ENCODE assay signal across 10 mouse cellular contexts in the genomic region with DNA sequence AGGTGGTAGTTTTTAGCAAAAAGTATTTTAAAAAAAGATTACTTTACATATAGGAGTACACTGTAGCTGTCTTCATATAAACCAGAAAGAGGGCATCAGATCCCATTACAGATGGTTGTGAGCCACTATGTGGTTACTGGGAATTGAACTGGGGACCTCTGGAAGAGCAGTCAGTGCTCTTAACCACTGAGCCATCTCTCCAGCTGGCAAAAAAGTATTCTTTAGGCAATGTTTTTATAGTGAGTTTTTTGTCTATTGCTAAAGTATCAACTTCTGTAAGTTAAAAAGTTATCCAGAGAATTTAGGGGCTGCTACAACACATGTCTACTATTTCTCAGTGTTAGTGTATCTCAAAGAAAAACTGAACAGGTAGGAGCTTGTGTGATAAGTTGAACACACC. TPM values are rescaled to one million over a fixed set of nuclear protein-coding genes. Genes with fewer than 3 reads are reported as not detected.
DNase-seq lines count a peak whose midpoint lies in the region; ATAC-seq and TF ChIP-seq lines count a peak whose summit lies in the region.
"Had no signal": no experiment of that assay in that cellular context is flagged by ENCODE, and none has a peak within 500 bp of the region (broad histone marks: within the 10 kb centered on the region; RNA-seq: fewer than 3 reads in every experiment).

No protein-coding gene starts in this region.

- H3K9me3 ChIP-seq in heart, postnatal 0 days (replicated peaks; ENCODE audit: control insufficient read depth, low read length): no peaks in the 10 kb centered on the region
- H3K9me3 ChIP-seq in forebrain, embryonic 12.5 days: no peaks in the 10 kb centered on the region
- H3K9me3 ChIP-seq in liver, embryonic 16.5 days (replicated peaks; ENCODE audit: control insufficient read depth, low read length): no peaks in the 10 kb centered on the region

- peak overlapping the region; percentile 69; the same call in 1 of the 2 replicates for H3K4me2 ChIP-seq in heart, postnatal 0 days (ENCODE audit: low read depth, low read length)
- H3K4me2 ChIP-seq in forebrain, embryonic 12.5 days: peak overlapping the region; percentile 61; the same call in 1 of the 2 replicates
- peak overlapping the region; percentile 87; the same call in 1 of the 2 replicates for H3K4me2 ChIP-seq in liver, embryonic 16.5 days (ENCODE audit: low read depth, low read length)

- TF ChIP-seq EP300 in heart, postnatal 0 days (IDR thresholded peaks at IDR 0.05; ENCODE audit: low read depth): no peak

- H3K27me3 ChIP-seq in heart, postnatal 0 days (ENCODE audit: control insufficient read depth, insufficient read depth, low read length): no peaks in the 10 kb centered on the region
- H3K27me3 ChIP-seq in forebrain, embryonic 12.5 days: no peaks in the 10 kb centered on the region
- no peaks in the 10 kb centered on the region for H3K27me3 ChIP-seq in liver, embryonic 16.5 days (ENCODE audit: control insufficient read depth, insufficient read depth, low read depth, low read length)

- no peaks in the 10 kb centered on the region; the same call in 1 of the 2 replicates for H3K4me1 ChIP-seq in heart, postnatal 0 days (ENCODE audit: control insufficient read depth, insufficient read depth)
- peaks cover 15% of the 10 kb centered on the region for H3K4me1 ChIP-seq in forebrain, embryonic 12.5 days
- peaks cover 13% of the 10 kb centered on the region for H3K4me1 ChIP-seq in liver, embryonic 16.5 days (ENCODE audit: control insufficient read depth, low read depth, low read length)

- H3K4me3 ChIP-seq in heart, postnatal 0 days (ENCODE audit: low read depth, low read length): no peak overlapping the region
- H3K4me3 ChIP-seq in forebrain, embryonic 12.5 days (replicated peaks): no peak overlapping the region
- H3K4me3 ChIP-seq in liver, embryonic 16.5 days (ENCODE audit: low read depth, low read length): peak overlapping the region; percentile 96

- DNase-seq in heart, postnatal 0 days (ENCODE audit: low spot score): no peak
- DNase-seq in heart, adult 9 months (ENCODE audit: low spot score in 2 of 2): no peak
- peak; percentile 20 for DNase-seq in CD4-positive helper T cell, adult 2 months (ENCODE audit: low read depth, low spot score)
- no peak for DNase-seq in frontal cortex, adult 2 months (ENCODE audit: extremely low spot score in 1 of 2, low spot score in 1 of 2)
- no peak for DNase-seq in layer of hippocampus, adult 8-10 months (ENCODE audit: low spot score in 2 of 2)
- DNase-seq: kidney, postnatal 14 days; thymus, postnatal 36 days had no signal

- peak overlapping the region; percentile 70; the same call in 1 of the 2 replicates for H3K27ac ChIP-seq in heart, postnatal 0 days (ENCODE audit: low read depth)
- H3K27ac ChIP-seq in forebrain, embryonic 12.5 days: no peak overlapping the region
- peak overlapping the region; percentile 90; the same call in 1 of the 2 replicates for H3K27ac ChIP-seq in liver, embryonic 16.5 days (ENCODE audit: low read length)

- peaks cover 25% of the 10 kb centered on the region for H3K36me3 ChIP-seq in heart, postnatal 0 days (replicated peaks; ENCODE audit: control insufficient read depth, insufficient read depth, low read length)
- peaks cover 30% of the 10 kb centered on the region for H3K36me3 ChIP-seq in forebrain, embryonic 12.5 days (replicated peaks)
- H3K36me3 ChIP-seq in liver, embryonic 16.5 days (ENCODE audit: control insufficient read depth, insufficient read depth): peaks cover 30% of the 10 kb centered on the region

- TF ChIP-seq CTCF in heart, postnatal 0 days (IDR thresholded peaks at IDR 0.05; ENCODE audit: low read depth): no peak

- ATAC-seq in heart, postnatal 0 days (ENCODE audit: insufficient read depth, low read depth): no peak
- ATAC-seq in forebrain, embryonic 12.5 days (ENCODE audit: low FRiP score): no peak
- ATAC-seq in liver, embryonic 16.5 days (ENCODE audit: low read depth): no peak
- ATAC-seq in CD4-positive, CD25-positive, alpha-beta regulatory T cell, adult 4 months: no peak

- no peak overlapping the region for H3K9ac ChIP-seq in heart, postnatal 0 days (replicated peaks; ENCODE audit: low read depth, low read length)
- H3K9ac ChIP-seq in forebrain, embryonic 12.5 days: no peak overlapping the region
- H3K9ac ChIP-seq in liver, embryonic 16.5 days (ENCODE audit: low read depth, low read length): no peak overlapping the region

RNA-seq across cellular contexts. Expression of a gene that starts 1.0 kb away (rescaled TPM):
- 1.8 and 1.9 TPM in 2 replicates for total RNA-seq in heart, postnatal 0 days (2014; rRNA removed; ENCODE audit: low replicate concordance)
- 2.8 TPM in 2 replicates for polyA plus RNA-seq in heart, postnatal 0 days (2015; fragmentation: Nextera tagmentation; extraction: Ambion mirVana)
- polyA plus RNA-seq in forebrain, embryonic 12.5 days (2016; fragmentation: Nextera tagmentation; extraction: Ambion mirVana): 16.1 and 17.0 TPM in 2 replicates
- polyA plus RNA-seq in liver, embryonic 16.5 days (2015; fragmentation: Nextera tagmentation; extraction: Ambion mirVana): 2.5 and 2.7 TPM in 2 replicates
- 1 to 10 TPM; 2.7 to 4.4 TPM for polyA plus RNA-seq in CD4-positive, CD25-positive, alpha-beta regulatory T cell, adult 4 months (2017; shearing (Covaris generic))
- polyA plus RNA-seq in frontal cortex, adult 2 months (2012; rRNA removed): 2.9 and 3.5 TPM in 2 replicates
- total RNA-seq in layer of hippocampus, adult 8-10 months (2022): 1 to 10 TPM; 3.3 to 4.7 (median 3.7) TPM

RNA-seq across cellular contexts. Expression of a gene that starts 50.0 kb away (rescaled TPM):
- total RNA-seq in heart, postnatal 0 days (2014; rRNA removed; ENCODE audit: low replicate concordance): 31.8 and 32.9 TPM in 2 replicates
- polyA plus RNA-seq in heart, postnatal 0 days (2015; fragmentation: Nextera tagmentation; extraction: Ambion mirVana): 7.9 and 8.8 TPM in 2 replicates
- polyA plus RNA-seq in forebrain, embryonic 12.5 days (2016; fragmentation: Nextera tagmentation; extraction: Ambion mirVana): 33.5 and 33.6 TPM in 2 replicates
- 18.2 and 20.9 TPM in 2 replicates for polyA plus RNA-seq in liver, embryonic 16.5 days (2015; fragmentation: Nextera tagmentation; extraction: Ambion mirVana)
- 10 to 100 TPM; 23.0 to 25.5 TPM for polyA plus RNA-seq in CD4-positive, CD25-positive, alpha-beta regulatory T cell, adult 4 months (2017; shearing (Covaris generic))
- 17.5 and 18.7 TPM in 2 replicates for polyA plus RNA-seq in frontal cortex, adult 2 months (2012; rRNA removed)
- 10 to 100 TPM; 73.9 to 89.2 (median 84.7) TPM for total RNA-seq in layer of hippocampus, adult 8-10 months (2022)
